Mouse (Mus musculus) cortical plate, adult 2 months (tissue): ENCODE measurements at regions not wholly inside any gene's neighbourhood (a gene's known extent, or its start where the extent isn't known, plus 50 kb on each side); places are given as distances from the start of the nearest gene placed in this dataset.

Experiments
- CTCF ChIP-seq: fragments of 200-500 bp; IDR thresholded peaks from 2 replicates; pipeline ENCODE4 v1.5.1; 2011; ENCODE audit warnings: mild to moderate bottlenecking, control low read depth, low read length; ENCODE audit not compliant: insufficient read depth; ENCODE audit errors: extremely low read depth
- POLR2A ChIP-seq: fragments of 200-500 bp; IDR thresholded peaks from 2 replicates; pipeline ENCODE4 v1.6.1; 2011; ENCODE audit warnings: mild to moderate bottlenecking, low read length, control low read depth; ENCODE audit not compliant: insufficient read depth; ENCODE audit errors: extremely low read depth

DNA sequence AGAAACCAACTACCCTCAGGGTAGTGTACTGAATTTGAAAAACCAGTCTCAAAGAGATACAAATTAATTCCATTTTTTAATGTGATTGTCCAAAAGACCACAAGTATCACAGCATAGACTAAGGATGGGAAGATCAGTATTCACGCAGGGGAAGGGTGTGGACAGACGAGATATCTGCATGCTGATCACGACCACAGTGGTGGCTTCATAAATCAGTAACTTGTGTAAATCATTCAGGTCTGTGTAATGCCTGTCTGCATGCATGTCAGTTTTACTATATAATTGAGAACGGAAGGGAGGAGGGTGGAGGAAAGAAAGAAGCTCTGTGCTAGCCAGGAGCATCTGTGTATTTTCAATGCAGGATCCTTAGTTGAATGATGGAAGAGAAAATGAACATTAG lies 462.3 kb upstream of the Mctp2 start:
- TF ChIP-seq POLR2A: no peak
- TF ChIP-seq CTCF: no peak
